8 mouse cellular contexts compared by ENCODE assay signal in genomic region chr11:112621385-112622120, GRCm38 (mm10).
A peak's percentile ranks its signal among the peaks of the same experiment; 100 is the strongest.
DNase-seq lines count a peak whose midpoint lies in the region; ATAC-seq and TF ChIP-seq lines count a peak whose summit lies in the region.

No protein-coding gene starts in this region.

- H3K9ac ChIP-seq in kidney, embryonic 16.5 days (replicated peaks; ENCODE audit: low read length), result peak overlapping the region; percentile 53; the same call in 1 of the 2 replicates
- peak overlapping the region; percentile 5; the same call in 1 of the 2 replicates for H3K9ac ChIP-seq in heart, embryonic 16.5 days (ENCODE audit: low read length)
- H3K9ac ChIP-seq in midbrain, postnatal 0 days (replicated peaks; ENCODE audit: low read length, poor library complexity, severe bottlenecking), result no peak overlapping the region

- TF ChIP-seq CTCF in midbrain, postnatal 0 days (IDR thresholded peaks at IDR 0.05), result no peak

- peak; percentile 74; the same call in 1 of the 2 replicates for ATAC-seq in kidney, embryonic 16.5 days (ENCODE audit: low FRiP score, low TSS enrichment)
- no peak; the same call in 1 of the 2 replicates for ATAC-seq in heart, embryonic 16.5 days (replicated peaks; ENCODE audit: extremely low read depth, insufficient read depth, low FRiP score)
- ATAC-seq in midbrain, postnatal 0 days (ENCODE audit: low FRiP score), result no peak

- H3K27ac ChIP-seq in kidney, embryonic 16.5 days (ENCODE audit: low read length), result peak overlapping the region; percentile 38; the same call in 1 of the 2 replicates
- no peak overlapping the region for H3K27ac ChIP-seq in heart, embryonic 16.5 days (ENCODE audit: low read length)
- H3K27ac ChIP-seq in midbrain, postnatal 0 days (ENCODE audit: low read depth, low read length), result no peak overlapping the region

- WGBS in kidney, embryonic 16.5 days, result 41% methylated on average over 9 of the region's 9 CpGs
- WGBS in heart, embryonic 16.5 days, result 51% methylated on average over 9 of the region's 9 CpGs
- WGBS in midbrain, postnatal 0 days, result 70% methylated on average over 9 of the region's 9 CpGs

- no peaks in the 10 kb centered on the region; the same call in 1 of the 2 replicates for H3K9me3 ChIP-seq in kidney, embryonic 16.5 days (ENCODE audit: low read length)
- no peaks in the 10 kb centered on the region for H3K9me3 ChIP-seq in heart, embryonic 16.5 days (replicated peaks; ENCODE audit: control insufficient read depth, low read length)
- H3K9me3 ChIP-seq in midbrain, postnatal 0 days (ENCODE audit: low read length), result no peaks in the 10 kb centered on the region

- no peaks in the 10 kb centered on the region for H3K27me3 ChIP-seq in kidney, embryonic 16.5 days (ENCODE audit: insufficient read depth, low read length)
- no peaks in the 10 kb centered on the region for H3K27me3 ChIP-seq in heart, embryonic 16.5 days (ENCODE audit: control insufficient read depth, insufficient read depth, low read length)
- no peaks in the 10 kb centered on the region for H3K27me3 ChIP-seq in midbrain, postnatal 0 days (ENCODE audit: insufficient read depth, low read length)

- H3K36me3 ChIP-seq in kidney, embryonic 16.5 days (ENCODE audit: insufficient read depth, low read length), result no peaks in the 10 kb centered on the region
- no peaks in the 10 kb centered on the region for H3K36me3 ChIP-seq in heart, embryonic 16.5 days (ENCODE audit: control insufficient read depth, insufficient read depth)
- H3K36me3 ChIP-seq in midbrain, postnatal 0 days (ENCODE audit: insufficient read depth, low read length), result no peaks in the 10 kb centered on the region

- H3K4me2 ChIP-seq in kidney, embryonic 16.5 days (replicated peaks; ENCODE audit: low read depth, low read length), result peak overlapping the region; percentile 46
- peak overlapping the region; percentile 28 for H3K4me2 ChIP-seq in heart, embryonic 16.5 days (ENCODE audit: low read depth, low read length)
- peak overlapping the region; percentile 36 for H3K4me2 ChIP-seq in midbrain, postnatal 0 days (ENCODE audit: low read depth, low read length, poor library complexity, severe bottlenecking)

- DNase-seq in kidney, postnatal 25 days, result no peak
- peak; percentile 27 for DNase-seq in embryo, embryonic 9.5 days (ENCODE audit: extremely low spot score)
- no peak for DNase-seq in midbrain, postnatal 0 days (ENCODE audit: low spot score)
- DNase-seq in left cerebral cortex, adult 8-10 months (ENCODE audit: low spot score in 2 of 2), result no peak
- no peak for DNase-seq in right cerebral cortex, postnatal 14 days
- DNase-seq in spleen, postnatal 14 days (ENCODE audit: low spot score in 2 of 2), result no peak

- H3K4me1 ChIP-seq in kidney, embryonic 16.5 days (ENCODE audit: insufficient read depth, low read length), result peaks cover 19% of the 10 kb centered on the region
- no peaks in the 10 kb centered on the region for H3K4me1 ChIP-seq in heart, embryonic 16.5 days (ENCODE audit: control insufficient read depth, insufficient read depth, low read length)
- H3K4me1 ChIP-seq in midbrain, postnatal 0 days (ENCODE audit: insufficient read depth, low read length), result no peaks in the 10 kb centered on the region; the same call in 1 of the 2 replicates

- H3K4me3 ChIP-seq in kidney, embryonic 16.5 days (ENCODE audit: low read length), result no peak overlapping the region
- H3K4me3 ChIP-seq in heart, embryonic 16.5 days (ENCODE audit: low read length), result no peak overlapping the region
- no peak overlapping the region for H3K4me3 ChIP-seq in midbrain, postnatal 0 days (ENCODE audit: low read depth, low read length)
